Mouse (Mus musculus) spleen, embryonic (tissue): ENCODE measurements at regions not wholly inside any gene's neighbourhood (a gene's known extent, or its start where the extent isn't known, plus 50 kb on each side); places are given as distances from the start of the nearest gene placed in this dataset.
"Not testable (repeated sequence)": the region's sequence is repeated elsewhere in the genome, so short reads cannot be mapped to it uniquely, and the experiment has no call there.

ENCODE experiments used
- CTCF ChIA-PET: fragments of 350-600 bp; sonication (Branson Sonifier 250); formaldehyde crosslinking; loops from one replicate; lab custom pipeline; 2022; lab: Charles Lee

DNA sequence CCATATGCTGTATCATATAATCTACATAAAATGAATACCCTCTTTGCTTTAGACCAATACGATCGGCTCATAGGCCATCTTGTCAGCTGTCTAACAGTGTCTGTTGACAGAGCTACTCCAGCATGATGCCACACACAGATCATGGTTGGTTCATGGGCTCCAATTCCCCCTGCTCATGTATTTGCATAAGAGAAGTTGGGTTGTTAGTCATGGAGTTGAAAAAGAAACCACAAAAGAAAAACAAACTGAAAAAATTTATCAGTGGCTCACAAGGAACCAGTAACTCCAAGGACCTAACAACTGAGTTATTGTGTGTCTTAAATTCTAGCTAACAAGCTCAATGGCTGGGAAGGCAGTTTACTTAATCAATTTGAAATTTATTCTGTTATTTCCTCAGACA, 176.1 kb upstream of the Arhgap18 start:
- CTCF ChIA-PET = no interaction called here

GRCm38 (mm10) chr10:26585106-26585505, 168.1 kb upstream of the Arhgap18 start:
- CTCF ChIA-PET = no interaction called here

DNA sequence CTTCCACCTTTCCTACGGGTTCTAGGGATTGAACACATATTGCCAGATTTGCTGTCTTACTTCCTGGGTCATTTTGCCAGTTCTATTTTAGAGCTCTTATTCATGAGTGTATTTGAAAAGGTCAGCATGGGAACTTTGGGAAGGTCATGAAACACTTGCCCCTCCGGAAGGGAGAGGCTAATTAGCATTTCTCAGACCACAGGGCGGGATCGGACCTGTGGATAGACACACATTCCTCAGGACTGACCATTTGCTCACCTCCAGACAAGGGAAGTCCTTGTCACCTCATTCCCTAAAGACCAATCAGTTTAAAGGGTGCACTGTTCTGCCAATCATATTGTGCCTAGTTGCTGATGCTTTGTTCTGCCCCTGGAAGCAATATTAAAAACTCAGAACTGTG, 146.1 kb upstream of the Arhgap18 start:
- CTCF ChIA-PET = not testable (repeated sequence)

DNA sequence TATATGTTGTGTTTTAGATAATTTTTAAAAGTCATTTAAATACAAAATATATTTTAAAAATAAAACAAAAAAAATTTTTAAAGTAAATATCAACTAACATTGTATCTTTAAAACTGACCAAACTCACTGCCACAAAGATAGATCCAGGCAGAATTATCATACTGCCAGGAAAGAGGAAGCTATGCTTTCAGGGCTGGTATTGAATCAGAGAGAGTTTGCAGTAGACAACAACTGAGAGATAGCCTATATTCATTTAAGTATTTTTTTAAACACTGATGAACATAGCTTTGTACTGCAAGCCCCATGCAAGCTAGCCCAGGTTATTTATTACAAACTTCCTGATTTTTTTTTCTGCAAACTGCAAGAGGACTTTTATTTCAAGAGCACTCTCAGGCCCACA, 142.0 kb upstream of the Arhgap18 start:
- CTCF ChIA-PET = no interaction called here

DNA sequence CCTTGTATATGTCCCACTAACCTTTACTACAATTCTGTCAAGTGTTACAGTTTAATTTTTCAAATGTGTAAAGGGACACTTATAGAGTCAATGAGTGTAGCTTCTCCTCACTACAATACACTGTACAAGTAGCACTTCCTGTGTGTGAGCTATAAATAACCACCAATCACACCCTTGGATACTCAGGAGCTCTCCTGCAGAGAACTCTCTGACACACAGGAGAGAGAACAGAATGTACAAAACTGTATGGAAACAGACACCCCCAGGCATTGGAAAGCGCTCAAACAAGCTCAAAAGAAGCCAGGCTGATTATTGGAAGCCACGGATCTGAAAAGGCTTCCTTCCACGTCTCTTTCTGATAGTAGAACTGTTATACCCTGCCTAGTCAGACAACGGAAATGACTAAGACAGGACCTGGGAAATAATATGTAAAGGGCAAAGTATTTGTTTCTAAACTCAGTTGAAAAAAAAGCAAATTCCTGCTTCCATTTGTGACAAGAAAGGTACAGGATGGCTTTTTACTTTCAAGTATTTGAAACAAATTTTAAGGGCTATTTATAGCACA, 122.9 kb upstream of the Arhgap18 start:
- CTCF ChIA-PET = no interaction called here

GRCm38 (mm10) chr10:26632266-26632665, 121.0 kb upstream of the Arhgap18 start:
- CTCF ChIA-PET = no interaction called here

- CTCF ChIA-PET = no interaction called here
Observed at GRCm38 (mm10) chr10:26637459-26637858, 115.8 kb upstream of the Arhgap18 start.

GRCm38 (mm10) chr10:26638056-26638455, 115.2 kb upstream of the Arhgap18 start:
- CTCF ChIA-PET = no interaction called here

- CTCF ChIA-PET = no interaction called here
Observed at GRCm38 (mm10) chr10:26639118-26639517, 114.1 kb upstream of the Arhgap18 start.

- CTCF ChIA-PET = no interaction called here
Observed at GRCm38 (mm10) chr10:26653103-26653502, 100.1 kb upstream of the Arhgap18 start.

DNA sequence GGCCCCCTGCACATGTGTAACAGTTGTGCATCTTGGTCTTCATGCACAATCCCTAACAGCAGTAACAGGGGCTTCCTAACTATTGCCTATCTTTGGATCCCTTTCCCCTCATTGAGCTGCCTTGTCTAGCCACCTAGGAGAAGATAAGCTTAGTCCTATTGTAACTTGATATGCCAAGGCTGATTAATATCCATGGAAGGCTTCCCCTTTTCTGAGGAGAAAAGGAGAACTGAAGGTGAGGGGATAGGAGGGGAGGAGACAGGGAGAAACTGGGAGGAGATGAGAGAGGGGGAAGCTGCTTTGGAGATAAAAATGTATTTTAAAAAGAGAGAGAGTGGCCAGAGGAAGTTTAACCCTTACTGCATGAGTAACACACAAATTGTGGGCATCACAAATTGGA, 89.0 kb upstream of the Arhgap18 start:
- CTCF ChIA-PET = no interaction called here

DNA sequence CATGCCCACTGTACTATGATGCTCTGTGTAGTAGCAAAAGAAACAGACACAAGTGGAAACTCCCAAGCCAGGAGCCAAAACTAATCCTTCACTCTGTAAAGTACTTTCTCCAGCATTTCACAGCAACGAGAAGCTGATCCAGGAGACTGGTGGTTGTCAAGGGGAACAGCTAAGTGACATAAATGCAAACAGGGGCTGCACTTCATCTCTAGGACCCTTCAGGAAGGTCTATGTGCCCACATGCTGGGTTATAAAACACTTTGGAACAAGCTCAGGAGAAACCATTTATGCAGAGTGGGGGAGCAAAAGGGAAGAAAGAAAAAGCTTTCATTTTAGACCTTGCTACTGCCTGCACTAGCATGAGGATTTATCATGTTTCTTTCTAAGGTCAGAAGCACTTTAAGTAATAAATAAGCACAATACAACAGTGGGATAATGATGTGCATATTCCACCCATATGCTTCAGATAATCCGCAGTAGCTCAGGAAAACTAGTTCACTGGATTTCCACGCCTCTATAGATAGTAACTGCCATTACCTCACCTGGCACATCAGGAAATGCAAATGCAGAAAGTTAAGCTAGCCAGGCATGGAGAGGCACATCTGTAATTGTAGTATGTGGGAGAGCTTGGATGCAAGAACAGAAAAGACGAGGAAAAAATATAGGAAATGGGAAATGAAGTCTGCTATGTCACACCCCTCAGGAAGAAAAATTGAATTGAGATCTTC, 73.6 kb upstream of the Arhgap18 start:
- CTCF ChIA-PET = no interaction called here

- CTCF ChIA-PET = no interaction called here
Observed at GRCm38 (mm10) chr10:26694761-26695160, 58.5 kb upstream of the Arhgap18 start.

DNA sequence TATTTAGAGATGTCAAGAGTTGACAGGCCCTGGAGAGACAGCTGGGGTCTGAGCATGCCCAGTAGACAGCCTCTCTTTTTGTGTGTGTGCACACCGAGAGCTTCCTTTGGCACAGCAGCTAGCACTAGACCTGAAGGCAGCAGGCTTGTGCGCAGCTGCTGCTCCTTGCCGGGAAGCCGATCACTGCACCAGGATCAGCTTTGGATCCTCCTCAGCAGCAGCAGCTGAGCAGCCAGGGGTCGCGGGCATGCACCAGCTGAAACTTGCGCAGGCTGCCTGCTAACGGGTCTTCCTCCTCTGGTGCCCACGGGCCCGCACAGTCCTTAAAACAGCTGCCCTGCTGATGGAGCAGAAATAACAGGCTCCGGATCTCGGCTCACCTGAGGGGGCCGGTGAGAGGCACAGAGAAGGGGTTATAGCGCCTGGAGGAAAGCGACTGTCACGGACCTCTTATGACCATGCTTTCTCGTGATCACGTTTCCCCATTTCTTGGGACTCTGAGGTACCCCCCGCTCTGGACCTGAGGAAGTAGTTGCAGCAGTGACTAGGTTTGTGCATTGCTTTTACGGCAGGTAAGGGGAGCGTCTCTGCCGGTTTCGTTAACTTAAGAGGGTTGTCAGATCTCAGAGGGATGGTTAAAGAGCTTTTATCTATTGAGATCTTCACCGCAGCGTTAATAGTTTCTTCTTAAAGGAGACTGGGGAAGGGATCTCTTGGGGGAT, 57.8 kb upstream of the Arhgap18 start:
- CTCF ChIA-PET = interaction anchor here (0.7 kb wide), 1 partner anchor 205 kb away, joined by 3 read pairs; no protein-coding TSS in a partner anchor
